Mouse (Mus musculus) left cerebral cortex, postnatal 4 days (tissue): ENCODE measurements around the gene Pcnx. TPM values are rescaled to one million over a fixed set of nuclear protein-coding genes. Genes with fewer than 3 reads are reported as not detected.
"Not testable (repeated sequence)": the region's sequence is repeated elsewhere in the genome, so short reads cannot be mapped to it uniquely, and the experiment has no call there.

Experiments
- DNase-seq: peaks from one replicate; pipeline ENCODE4 v3.0.0-alpha.2; 2022
- intact Hi-C: fragments of 180-260 bp; cut with DNase I; formaldehyde crosslinking; loops from one replicate; pipeline ENCODE4 v1.15.1; 2025
- total RNA-seq, 2 experiments: library from RNA; stranded (reverse); gene quantifications; 2 replicates each; pipeline ENCODE4 v1.2.3; 2021

Pcnx gene
- total RNA-seq, 2 experiments from 2014 or later = 92.7 to 107 TPM

DNA sequence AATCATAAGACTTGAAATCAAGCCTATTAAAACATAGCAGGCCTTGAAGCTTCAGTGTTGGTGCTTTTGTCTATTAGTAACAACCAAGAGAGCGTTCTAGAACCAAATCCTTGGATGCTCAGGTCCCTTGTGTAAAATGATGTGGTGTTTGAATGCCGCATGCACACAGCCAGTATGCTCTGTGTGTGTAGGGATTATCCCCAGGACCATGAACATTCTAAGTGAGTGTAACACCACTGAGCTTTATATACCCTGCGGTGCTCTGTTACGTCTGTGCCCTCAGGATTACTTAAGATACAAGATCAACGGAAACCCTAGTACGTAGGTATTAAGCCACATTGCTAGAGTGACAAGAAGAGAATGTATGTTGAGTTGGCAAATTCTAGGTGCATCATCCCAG is 174.2 kb downstream of the Pcnx start:
- DNase-seq, intact Hi-C loops: not testable (repeated sequence)

DNA sequence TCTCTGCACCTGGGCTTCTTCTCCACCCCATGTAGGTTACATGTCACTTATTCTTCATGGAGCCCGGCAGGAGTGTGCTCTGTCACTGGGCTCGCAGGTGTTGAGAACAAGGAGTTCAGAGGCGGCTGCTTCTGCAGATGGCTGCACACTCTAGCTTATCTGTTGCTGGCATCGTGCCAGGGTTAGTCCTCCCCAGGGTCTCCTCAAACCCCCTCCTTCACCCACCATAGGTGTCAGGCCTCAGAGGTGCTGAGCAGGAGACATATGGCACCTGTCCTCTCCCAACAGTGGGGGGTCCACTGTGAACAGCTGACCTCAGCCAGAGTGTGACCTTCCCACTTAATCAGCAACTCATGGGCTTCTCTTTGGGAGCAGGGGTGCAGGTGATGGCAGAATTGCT is 184.3 kb downstream of the Pcnx start:
- DNase-seq, intact Hi-C loops: not testable (repeated sequence)

Other genes with a start within 250 kb of the Pcnx start
- gene Ttc9, start 228.8 kb upstream of the Pcnx start, total RNA-seq = 10 to 100 TPM; 82.0 to 83.6 TPM
- 10 to 100 TPM; 86.1 to 90.5 TPM for gene Map3k9, start 78.8 kb upstream of the Pcnx start, total RNA-seq